Mouse (Mus musculus) midbrain, embryonic 11.5 days (tissue): ENCODE results near the gene Naa20. TPM values are rescaled to one million over a fixed set of nuclear protein-coding genes. Genes with fewer than 3 reads are reported as not detected.

Experiments used
- ATAC-seq: fragments of 200-750 bp; cut with Nextera tagmentation; 2 replicates; pipeline ENCODE4 v1.8.0; 2017; ENCODE audit warnings: moderate TSS enrichment, moderate library complexity; ENCODE audit not compliant: low FRiP score
- DNase-seq: peaks from one replicate; pipeline ENCODE4 v3.0.0; 2015; ENCODE audit warnings: low spot score; ENCODE audit errors: missing footprints
- H3K27ac ChIP-seq: fragments of 300-500 bp; sonication (generic); 2 replicates; pipeline ENCODE4 v1.5.1; 2014; ENCODE audit warnings: low read depth, low read length
- H3K27me3 ChIP-seq: fragments of 300-500 bp; sonication (generic); 2 replicates; pipeline ENCODE4 v1.6.1; 2014; ENCODE audit warnings: mild to moderate bottlenecking, low read length, moderate library complexity, mixed read lengths; ENCODE audit not compliant: control insufficient read depth, insufficient read depth
- H3K36me3 ChIP-seq: fragments of 300-500 bp; sonication (generic); 2 replicates; pipeline ENCODE4 v1.6.1; 2014; ENCODE audit warnings: mild to moderate bottlenecking, low read length, moderate library complexity, mixed read lengths; ENCODE audit not compliant: control insufficient read depth, insufficient read depth
- H3K4me1 ChIP-seq: fragments of 300-500 bp; sonication (generic); 2 replicates; pipeline ENCODE4 v1.6.1; 2014; ENCODE audit warnings: low read length; ENCODE audit not compliant: control insufficient read depth, insufficient read depth
- H3K4me2 ChIP-seq: fragments of 300-500 bp; sonication (generic); 2 replicates; pipeline ENCODE4 v1.6.1; 2014; ENCODE audit warnings: mild to moderate bottlenecking, moderate library complexity
- H3K4me3 ChIP-seq: fragments of 300-500 bp; sonication (generic); 2 replicates; pipeline ENCODE4 v1.5.1; 2014; ENCODE audit warnings: low read depth, low read length
- H3K9ac ChIP-seq: fragments of 300-500 bp; sonication (generic); 2 replicates; pipeline ENCODE4 v1.6.1; 2014; ENCODE audit warnings: low read length
- H3K9me3 ChIP-seq: fragments of 300-500 bp; sonication (generic); 2 replicates; pipeline ENCODE4 v1.6.1; 2016; ENCODE audit warnings: low read length; ENCODE audit not compliant: control insufficient read depth
- WGBS: fragments of 180-500 bp; shearing (Covaris S2); extraction: QIAGEN DNeasy Blood & Tissue Kit; methylation state at CpG from one replicate; pipeline ENCODE4 v1.1.7; 2014; 5-methylcytosine and 5-hydroxymethylcytosine counted together
- polyA plus RNA-seq: library from polyadenylated mRNA; unstranded; fragments of >200 nt; fragmentation: Nextera tagmentation; extraction: Ambion mirVana; gene quantifications from 2 replicates; pipeline ENCODE4 v1.2.1, GENCODE M21; 2014

Gene Naa20
- polyA plus RNA-seq, 1 experiment from 2014 or later, result 147 TPM

DNA sequence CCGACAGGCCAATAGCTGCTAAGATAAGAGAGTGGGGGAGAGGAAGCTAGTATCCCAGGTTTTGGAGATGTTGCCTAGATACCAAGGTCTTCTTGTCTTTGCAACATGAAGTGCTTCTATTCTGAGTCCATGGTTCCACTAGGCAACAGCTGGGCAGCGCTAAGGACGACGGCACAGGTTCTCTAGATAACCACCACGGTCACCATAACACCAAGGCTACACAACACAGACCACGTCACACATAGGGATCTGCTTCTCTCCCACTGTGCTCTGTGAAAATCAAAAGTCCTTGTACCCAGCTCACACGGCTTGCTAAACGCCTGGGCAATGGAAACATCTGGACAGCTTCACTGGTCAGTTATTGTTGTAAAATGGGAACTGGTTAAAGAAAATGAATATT lies 35.1 kb downstream of the Naa20 start:
- H3K4me1 ChIP-seq, result peaks cover 7% of the 10 kb centered on the region
- H3K4me3 ChIP-seq, result no peak overlapping the region
- ATAC-seq (no peak), DNase-seq (no peak)
- H3K27me3 ChIP-seq, result no peaks in the 10 kb centered on the region
- no peaks in the 10 kb centered on the region for H3K36me3 ChIP-seq
- no peaks in the 10 kb centered on the region for H3K9me3 ChIP-seq
- H3K27ac ChIP-seq, result no peak overlapping the region
- no peak overlapping the region for H3K9ac ChIP-seq
- WGBS, result 87% methylated on average over 8 of the region's 8 CpGs
- H3K4me2 ChIP-seq, result no peak overlapping the region

GRCm38 (mm10) chr2:145941403-145941802 lies 39.5 kb downstream of the Naa20 start:
- Histone ChIP-seq H3K27me3 (no peaks in the 10 kb centered on the region), H3K4me1 (no peaks in the 10 kb centered on the region), H3K36me3 (no peaks in the 10 kb centered on the region), H3K9ac (no peak overlapping the region), H3K4me3 (no peak overlapping the region), H3K27ac (no peak overlapping the region), H3K4me2 (no peak overlapping the region), H3K9me3 (no peaks in the 10 kb centered on the region)
- WGBS, result 74% methylated on average over 3 of the region's 3 CpGs
- ATAC-seq (no peak), DNase-seq (no peak)

DNA sequence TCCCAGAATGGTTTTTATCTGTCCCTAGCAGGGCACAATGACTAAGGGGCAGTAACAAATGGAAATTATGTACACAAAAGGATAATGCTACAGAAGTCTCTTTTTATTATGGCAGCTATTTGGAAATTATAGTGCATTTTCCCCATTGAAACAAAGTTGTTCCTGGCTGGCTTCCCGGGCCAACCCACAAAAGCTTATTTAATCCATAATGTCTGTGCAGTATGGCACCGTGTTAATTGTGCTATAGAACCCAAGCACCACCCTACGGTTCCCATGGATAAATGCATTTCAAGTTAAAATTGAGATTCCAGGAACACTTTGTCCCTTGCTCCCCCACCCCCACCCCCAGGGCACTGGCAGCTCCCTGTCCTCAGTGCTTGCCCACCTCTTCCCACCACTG lies 42.4 kb downstream of the Naa20 start:
- H3K27me3 ChIP-seq, result no peaks in the 10 kb centered on the region
- no peak overlapping the region for H3K4me2 ChIP-seq
- DNase-seq, result no peak
- H3K9me3 ChIP-seq, result no peaks in the 10 kb centered on the region
- H3K4me3 ChIP-seq, result no peak overlapping the region
- H3K27ac ChIP-seq, result no peak overlapping the region
- H3K4me1 ChIP-seq, result peaks cover 9% of the 10 kb centered on the region; the same call in 1 of the 2 replicates
- no peak overlapping the region for H3K9ac ChIP-seq
- no peaks in the 10 kb centered on the region for H3K36me3 ChIP-seq
- no peak for ATAC-seq
- WGBS, result 85% methylated on average over 3 of the region's 3 CpGs

DNA sequence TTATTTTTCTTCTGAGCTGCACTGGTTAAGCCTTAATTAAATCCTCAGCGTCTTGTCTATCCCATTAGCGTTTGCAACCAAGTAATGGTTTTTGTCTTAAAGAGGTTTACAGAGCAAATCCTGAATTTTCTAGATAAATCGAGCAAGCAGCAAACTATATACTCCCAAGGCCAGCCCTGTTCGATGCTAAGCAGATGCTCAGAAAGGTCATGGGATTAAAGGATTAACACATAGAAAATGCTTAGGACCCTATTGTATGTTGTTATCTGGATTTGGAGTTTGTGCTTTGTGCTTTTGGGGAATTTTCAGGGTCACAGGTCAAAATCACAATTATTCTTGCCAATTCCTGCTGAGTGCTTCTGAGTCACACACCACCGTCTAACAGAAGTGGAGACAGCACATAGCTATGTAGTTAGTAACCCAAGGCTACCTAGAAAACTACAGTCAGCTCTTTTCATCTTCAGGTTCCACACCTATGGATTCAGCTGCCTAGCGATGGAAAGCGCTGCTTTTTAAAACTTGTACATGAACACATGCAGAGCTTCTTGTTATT lies 46.6 kb downstream of the Naa20 start:
- WGBS, result 42% methylated on average over 7 of the region's 7 CpGs
- no peak overlapping the region for H3K27ac ChIP-seq
- no peak overlapping the region for H3K4me3 ChIP-seq
- H3K9me3 ChIP-seq, result no peaks in the 10 kb centered on the region
- H3K36me3 ChIP-seq, result no peaks in the 10 kb centered on the region
- peaks cover 21% of the 10 kb centered on the region for H3K4me1 ChIP-seq
- no peak overlapping the region for H3K9ac ChIP-seq
- H3K27me3 ChIP-seq, result no peaks in the 10 kb centered on the region
- DNase-seq (peak; percentile 84), ATAC-seq (peak; percentile 51; the same call in 1 of the 2 replicates)
- no peak overlapping the region for H3K4me2 ChIP-seq

DNA sequence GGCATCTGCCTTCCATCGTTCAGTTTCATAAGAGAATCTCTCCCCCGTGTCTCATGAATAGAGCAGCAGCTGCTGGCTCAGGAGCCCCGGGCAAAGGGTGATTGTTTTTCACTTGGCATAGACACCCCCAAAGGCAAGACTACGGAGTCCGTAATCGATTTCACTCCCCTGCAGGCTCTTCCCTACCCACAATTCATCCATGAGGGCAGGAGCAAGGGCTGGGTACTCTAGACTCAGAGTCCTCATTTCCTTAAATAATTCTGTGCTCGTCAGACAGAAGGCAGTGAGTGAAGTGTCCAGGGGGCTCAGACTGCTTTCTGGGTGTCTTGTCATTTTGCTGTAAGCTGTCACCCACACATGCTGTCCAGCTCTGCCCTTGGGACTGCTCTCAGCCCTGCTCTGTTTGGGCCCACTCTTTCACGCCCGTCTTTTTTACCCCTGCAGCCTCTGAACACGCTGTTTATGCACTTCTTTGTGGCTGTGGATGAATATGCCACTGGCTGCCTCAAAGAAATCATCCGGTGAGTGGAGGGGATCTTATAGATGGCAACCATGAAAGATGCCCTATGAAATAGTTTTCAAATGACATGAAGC lies 47.7 kb downstream of the Naa20 start:
- H3K4me3 ChIP-seq, result no peak overlapping the region
- peak; percentile 88 for DNase-seq
- no peak overlapping the region for H3K27ac ChIP-seq
- 43% methylated on average over 11 of the region's 11 CpGs for WGBS
- H3K4me1 ChIP-seq, result peaks cover 21% of the 10 kb centered on the region
- H3K9me3 ChIP-seq, result no peaks in the 10 kb centered on the region
- peak; percentile 31; the same call in 1 of the 2 replicates for ATAC-seq
- H3K4me2 ChIP-seq, result no peak overlapping the region
- H3K36me3 ChIP-seq, result no peaks in the 10 kb centered on the region
- H3K27me3 ChIP-seq, result no peaks in the 10 kb centered on the region
- H3K9ac ChIP-seq, result 0 out of 2 replicates have a peak overlapping the region, but pooled peaks have one; percentile 25

- DNase-seq, result peak; percentile 84
- 0 out of 2 replicates have a peak, but pooled peaks have one; percentile 31 for ATAC-seq
- H3K27ac ChIP-seq, result no peak overlapping the region
These were observed 48.3 kb downstream of the Naa20 start for GRCm38 (mm10) chr2:145950239-145950638.

DNA sequence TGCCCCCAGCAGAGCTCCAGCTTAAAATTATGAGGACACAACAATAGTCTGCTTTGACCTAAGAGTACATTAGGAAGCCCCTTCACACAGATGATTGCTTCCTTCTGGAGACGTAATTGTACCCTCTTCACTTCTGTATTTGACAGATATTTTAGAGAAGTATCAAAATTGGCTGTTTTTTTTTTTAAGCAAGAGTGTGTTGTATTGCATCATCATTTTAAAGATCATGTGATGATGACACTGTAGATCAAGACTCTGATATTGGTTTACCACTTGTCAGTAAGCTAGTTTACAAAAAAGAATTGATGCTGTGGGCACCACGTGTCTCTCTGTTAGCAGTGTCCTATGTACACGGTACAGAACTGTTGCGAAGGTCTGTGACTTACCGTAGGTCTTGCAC lies 50.8 kb downstream of the Naa20 start:
- no peaks in the 10 kb centered on the region for H3K9me3 ChIP-seq
- no peak overlapping the region for H3K27ac ChIP-seq
- 87% methylated on average over 5 of the region's 5 CpGs for WGBS
- peaks cover 21% of the 10 kb centered on the region for H3K4me1 ChIP-seq
- H3K4me3 ChIP-seq, result no peak overlapping the region
- no peak overlapping the region for H3K9ac ChIP-seq
- DNase-seq (no peak), ATAC-seq (no peak)
- no peaks in the 10 kb centered on the region for H3K27me3 ChIP-seq
- H3K4me2 ChIP-seq, result no peak overlapping the region
- no peaks in the 10 kb centered on the region for H3K36me3 ChIP-seq

More at GRCm38 (mm10) chr2:145950239-145950638, 48.3 kb downstream of the Naa20 start:
- Histone ChIP-seq H3K4me3 (no peak overlapping the region), H3K4me2 (no peak overlapping the region), H3K36me3 (no peaks in the 10 kb centered on the region), H3K9me3 (no peaks in the 10 kb centered on the region), H3K27me3 (no peaks in the 10 kb centered on the region), H3K4me1 (peaks cover 21% of the 10 kb centered on the region), H3K9ac (no peak overlapping the region)
- 28% methylated on average over 10 of the region's 10 CpGs for WGBS

GRCm38 (mm10) chr2:145955844-145956243 lies 53.9 kb downstream of the Naa20 start:
- no peaks in the 10 kb centered on the region for H3K27me3 ChIP-seq
- 58% methylated on average over 10 of the region's 10 CpGs for WGBS
- ATAC-seq (no peak), DNase-seq (peak; percentile 73)
- no peaks in the 10 kb centered on the region for H3K36me3 ChIP-seq
- H3K4me2 ChIP-seq, result no peak overlapping the region
- H3K4me1 ChIP-seq, result peaks cover 5% of the 10 kb centered on the region
- H3K9ac ChIP-seq, result no peak overlapping the region
- no peak overlapping the region for H3K27ac ChIP-seq
- no peak overlapping the region for H3K4me3 ChIP-seq
- no peaks in the 10 kb centered on the region for H3K9me3 ChIP-seq

GRCm38 (mm10) chr2:145956318-145956717 lies 54.4 kb downstream of the Naa20 start:
- no peaks in the 10 kb centered on the region for H3K36me3 ChIP-seq
- WGBS, result 44% methylated on average over 5 of the region's 5 CpGs
- no peak for ATAC-seq

More at GRCm38 (mm10) chr2:145956318-145956717, 54.4 kb downstream of the Naa20 start:
- Histone ChIP-seq H3K27ac (no peak overlapping the region), H3K9me3 (no peaks in the 10 kb centered on the region), H3K4me1 (peaks cover 5% of the 10 kb centered on the region), H3K9ac (no peak overlapping the region), H3K4me2 (no peak overlapping the region), H3K4me3 (no peak overlapping the region), H3K27me3 (no peaks in the 10 kb centered on the region)
- DNase-seq, result no peak
